Mouse (Mus musculus): Measurements from ENCODE around the gene Snx1. TPM values are rescaled to one million over a fixed set of nuclear protein-coding genes. Genes with fewer than 3 reads are reported as not detected.

Gene Snx1
- polyA plus RNA-seq, 1 experiment, result 57.3 TPM

DNA sequence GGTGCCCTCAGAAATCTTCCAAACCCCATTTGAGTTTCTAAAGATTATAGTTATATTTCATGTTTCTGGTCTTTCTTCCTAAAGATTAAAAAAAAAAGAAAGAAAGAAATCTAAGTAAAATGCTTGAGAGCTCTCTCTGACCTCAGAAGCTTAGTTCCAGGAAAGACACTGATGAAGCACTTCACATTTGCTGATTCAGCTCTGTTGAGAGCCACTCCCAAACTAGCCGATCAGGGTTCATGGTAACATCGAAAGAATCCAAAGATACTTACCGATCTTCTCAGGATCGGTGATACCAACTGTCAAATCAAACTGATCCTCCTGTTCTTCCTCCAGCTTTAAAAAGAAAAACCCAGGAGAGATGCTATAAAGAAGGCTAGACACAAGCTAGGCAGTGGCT is 21.8 kb downstream of the Snx1 start:
- no peak for TF ChIP-seq POLR2A (IDR thresholded peaks at IDR 0.05; ENCODE audit: borderline replicate concordance, extremely low read depth, low read depth, low read length)
- 79% methylated on average over 4 of the region's 4 CpGs for WGBS
- Histone ChIP-seq H3K4me3 (replicated peaks; ENCODE audit: extremely low read depth, low read depth, low read length) (no peak overlapping the region), H3K4me1 (ENCODE audit: control insufficient read depth, insufficient read depth, low read length) (no peaks in the 10 kb centered on the region)
- DNase-seq, result no peak

DNA sequence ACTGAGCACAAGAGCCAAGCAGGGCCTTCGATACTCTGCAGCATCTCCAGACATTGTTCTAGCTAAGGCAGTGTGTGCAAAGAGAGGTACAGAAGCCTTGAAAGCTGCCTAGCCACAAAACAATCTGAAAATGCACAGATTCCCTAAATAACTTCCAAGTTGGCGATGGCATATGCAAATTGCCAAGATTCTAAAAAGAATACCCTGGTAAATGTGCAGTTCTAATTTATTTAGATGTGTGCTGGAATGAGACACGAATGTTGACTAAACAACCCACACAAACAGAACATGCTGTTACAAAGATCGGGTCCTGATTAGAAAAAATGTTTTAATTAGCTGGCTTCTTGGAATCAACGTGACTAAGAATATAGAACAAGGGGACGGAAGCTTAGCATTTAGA is 23.7 kb downstream of the Snx1 start:
- no peaks in the 10 kb centered on the region for H3K4me1 ChIP-seq (ENCODE audit: control insufficient read depth, insufficient read depth, low read length)
- no peak overlapping the region for H3K4me3 ChIP-seq (replicated peaks; ENCODE audit: extremely low read depth, low read depth, low read length)
- no peak for DNase-seq
- WGBS, result 90% methylated on average over 6 of the region's 6 CpGs
- TF ChIP-seq POLR2A (IDR thresholded peaks at IDR 0.05; ENCODE audit: borderline replicate concordance, extremely low read depth, low read depth, low read length), result no peak
- TF ChIP-seq CTCF (IDR thresholded peaks at IDR 0.05; ENCODE audit: insufficient read depth, low read length), result no peak

DNA sequence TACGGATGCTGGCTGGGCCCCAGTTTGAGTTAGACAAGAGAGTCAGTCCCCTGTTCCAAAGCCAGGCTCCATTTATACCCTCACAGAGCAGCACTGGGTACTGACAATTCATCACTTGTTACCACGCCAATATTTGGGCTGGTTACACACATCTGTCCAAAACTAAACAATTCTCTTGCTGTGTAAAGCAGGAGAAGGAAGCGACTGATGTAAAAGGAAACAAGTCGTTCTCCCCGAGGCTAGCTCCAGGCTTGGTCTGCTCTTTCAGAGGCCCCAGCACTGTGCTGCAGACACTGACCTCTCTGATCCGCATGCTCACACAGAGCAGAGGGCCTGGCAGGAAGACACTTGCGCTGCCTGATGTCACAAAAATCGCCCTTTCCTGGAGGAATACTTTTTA is 24.8 kb downstream of the Snx1 start:
- Histone ChIP-seq H3K4me1 (ENCODE audit: control insufficient read depth, insufficient read depth, low read length) (no peaks in the 10 kb centered on the region), H3K4me3 (replicated peaks; ENCODE audit: extremely low read depth, low read depth, low read length) (no peak overlapping the region)
- WGBS, result 77% methylated on average over 8 of the region's 8 CpGs
- DNase-seq, result no peak
- TF ChIP-seq CTCF (IDR thresholded peaks at IDR 0.05; ENCODE audit: insufficient read depth, low read length), result no peak
- TF ChIP-seq POLR2A (IDR thresholded peaks at IDR 0.05; ENCODE audit: borderline replicate concordance, extremely low read depth, low read depth, low read length), result no peak

DNA sequence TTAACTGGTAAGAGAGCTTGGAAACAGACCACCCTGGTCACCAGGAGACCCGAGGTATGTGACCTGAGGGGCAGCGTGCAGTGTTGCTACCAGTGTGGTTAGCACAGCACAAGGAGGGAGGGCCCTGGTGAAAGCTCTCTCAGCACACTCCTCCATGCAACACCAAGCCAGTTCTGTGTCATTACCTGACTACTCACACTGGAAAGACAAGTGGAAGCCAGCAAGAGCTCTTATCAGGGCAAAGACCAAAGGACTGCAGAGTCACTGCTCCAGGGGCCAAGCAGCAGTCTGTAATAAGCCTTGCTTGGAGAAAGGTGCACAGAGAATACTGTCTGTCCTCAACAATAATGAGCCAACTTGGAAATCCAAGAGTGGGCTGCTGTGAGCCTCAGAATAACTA is 33.7 kb downstream of the Snx1 start:
- DNase-seq, result no peak

DNA sequence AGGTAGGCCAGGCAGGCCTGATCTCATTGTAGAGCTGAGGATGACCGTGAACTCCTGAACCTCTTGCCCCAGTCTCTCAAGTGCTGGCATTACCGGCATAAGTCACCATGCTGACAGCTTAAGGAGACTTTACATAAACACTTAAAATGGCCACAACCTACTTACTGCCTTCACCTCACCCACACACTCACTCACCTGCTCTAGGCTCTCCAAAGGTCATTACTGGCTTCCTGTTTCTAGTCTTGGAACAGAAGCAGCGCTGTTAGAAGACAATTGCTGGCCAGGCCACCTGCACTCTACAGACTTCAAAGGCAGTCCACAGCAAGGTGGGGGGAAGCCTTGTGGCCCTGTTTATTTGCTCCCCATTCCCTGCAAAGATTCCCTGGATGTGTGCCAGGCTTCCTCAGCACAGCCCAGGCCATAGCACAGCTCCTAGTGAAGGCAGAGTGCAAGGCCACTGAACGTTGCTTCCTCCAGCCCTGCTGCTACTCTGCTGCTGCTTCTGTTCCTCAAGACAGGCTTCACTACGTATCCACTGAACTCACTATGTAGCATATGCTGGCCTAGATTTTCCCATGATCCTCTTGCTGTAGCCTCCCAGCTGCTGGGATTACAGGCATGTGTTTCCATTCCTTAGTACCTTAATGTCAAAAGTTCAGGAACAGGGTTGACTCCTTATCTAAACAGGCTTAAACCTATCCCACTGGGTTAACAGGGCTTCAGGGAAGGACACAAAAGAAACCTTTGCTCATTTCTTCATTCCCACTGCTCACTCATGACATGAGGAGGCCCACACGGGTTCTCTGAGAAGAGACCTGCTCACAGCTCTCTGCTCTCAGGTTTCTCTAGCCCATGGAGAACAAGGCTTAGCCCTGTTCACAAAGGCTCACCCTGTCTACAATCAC is 34.8 kb downstream of the Snx1 start:
- DNase-seq, result peak; percentile 50
- peaks cover 9% of the 10 kb centered on the region for H3K4me1 ChIP-seq (ENCODE audit: control insufficient read depth, insufficient read depth, low read length)
- 49% methylated on average over 6 of the region's 6 CpGs for WGBS

More for the DNA sequence above, 33.7 kb downstream of the Snx1 start:
- TF ChIP-seq CTCF (IDR thresholded peaks at IDR 0.05; ENCODE audit: insufficient read depth, low read length) (no peak), POLR2A (IDR thresholded peaks at IDR 0.05; ENCODE audit: borderline replicate concordance, extremely low read depth, low read depth, low read length) (no peak)
- no peak overlapping the region for H3K4me3 ChIP-seq (replicated peaks; ENCODE audit: extremely low read depth, low read depth, low read length)
- 63% methylated on average over 2 of the region's 2 CpGs for WGBS
- H3K4me1 ChIP-seq (ENCODE audit: control insufficient read depth, insufficient read depth, low read length), result peaks cover 9% of the 10 kb centered on the region

DNA sequence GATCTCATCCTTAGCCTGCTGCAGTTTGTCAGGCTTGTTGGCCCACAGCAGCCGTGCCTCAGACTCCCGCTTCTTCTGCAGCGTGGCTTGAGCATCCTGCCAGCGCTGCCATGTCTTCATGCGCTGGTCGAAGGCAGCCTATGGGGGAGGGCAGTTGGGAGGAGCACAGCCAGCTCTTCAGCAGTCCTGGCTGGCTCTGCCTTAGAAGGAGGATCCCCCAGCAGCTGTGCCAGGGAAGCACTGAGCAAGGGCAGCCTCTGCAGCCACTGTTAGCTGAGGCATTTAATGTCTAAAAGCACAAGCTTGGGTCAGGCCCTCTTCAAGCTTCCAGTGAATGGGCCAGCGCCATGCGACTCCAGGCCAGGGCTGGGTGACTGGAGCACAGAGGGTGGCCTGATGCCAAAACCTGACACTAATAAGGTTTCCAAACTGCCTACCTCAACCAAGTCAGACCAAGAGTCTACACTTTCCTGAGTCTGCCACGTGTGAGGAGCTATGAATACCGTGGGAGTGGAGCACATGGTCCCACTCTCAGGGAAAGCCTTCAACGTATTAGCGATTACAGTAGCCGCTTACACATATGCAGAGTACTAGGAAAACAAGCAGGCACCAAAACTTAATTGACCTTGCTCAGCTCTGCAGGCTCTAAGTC is 35.7 kb downstream of the Snx1 start:
- no peak for DNase-seq
- Histone ChIP-seq H3K4me1 (ENCODE audit: control insufficient read depth, insufficient read depth, low read length) (peaks cover 9% of the 10 kb centered on the region), H3K4me3 (replicated peaks; ENCODE audit: extremely low read depth, low read depth, low read length) (no peak overlapping the region)
- TF ChIP-seq CTCF (IDR thresholded peaks at IDR 0.05; ENCODE audit: insufficient read depth, low read length), result no peak
- no peak for TF ChIP-seq POLR2A (IDR thresholded peaks at IDR 0.05; ENCODE audit: borderline replicate concordance, extremely low read depth, low read depth, low read length)
- 70% methylated on average over 13 of the region's 13 CpGs for WGBS

More for the DNA sequence above, 34.8 kb downstream of the Snx1 start:
- H3K4me3 ChIP-seq (replicated peaks; ENCODE audit: extremely low read depth, low read depth, low read length), result no peak overlapping the region
- no peak for TF ChIP-seq CTCF (IDR thresholded peaks at IDR 0.05; ENCODE audit: insufficient read depth, low read length)
- no peak for TF ChIP-seq POLR2A (IDR thresholded peaks at IDR 0.05; ENCODE audit: borderline replicate concordance, extremely low read depth, low read depth, low read length)

DNA sequence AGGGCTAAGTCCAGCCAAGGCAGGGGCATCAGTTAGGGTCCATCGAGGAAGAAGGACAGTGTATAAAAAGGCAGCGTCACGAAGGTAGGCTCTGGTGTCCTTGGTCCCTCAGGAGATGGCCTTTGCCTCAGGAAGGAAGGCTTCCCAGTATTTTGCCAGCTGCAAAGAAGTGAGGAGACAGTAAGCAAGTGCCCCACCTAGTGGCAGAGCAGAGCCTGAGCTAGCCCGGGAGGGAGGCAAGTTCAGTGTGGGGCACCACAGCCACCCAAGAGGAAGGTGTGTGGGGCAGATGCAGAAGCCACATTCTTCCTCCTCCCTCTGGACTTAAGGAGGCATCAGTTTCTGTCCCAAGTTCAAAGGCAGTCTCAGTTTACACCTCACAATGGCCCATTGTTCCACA is 38.0 kb downstream of the Snx1 start:
- TF ChIP-seq POLR2A (IDR thresholded peaks at IDR 0.05; ENCODE audit: borderline replicate concordance, extremely low read depth, low read depth, low read length) (no peak), CTCF (IDR thresholded peaks at IDR 0.05; ENCODE audit: insufficient read depth, low read length) (peak; percentile 74)
- no peak overlapping the region for H3K4me3 ChIP-seq (replicated peaks; ENCODE audit: extremely low read depth, low read depth, low read length)
- peaks cover 7% of the 10 kb centered on the region for H3K4me1 ChIP-seq (ENCODE audit: control insufficient read depth, insufficient read depth, low read length)
- peak; percentile 70 for DNase-seq
- WGBS, result 41% methylated on average over 4 of the region's 4 CpGs

DNA sequence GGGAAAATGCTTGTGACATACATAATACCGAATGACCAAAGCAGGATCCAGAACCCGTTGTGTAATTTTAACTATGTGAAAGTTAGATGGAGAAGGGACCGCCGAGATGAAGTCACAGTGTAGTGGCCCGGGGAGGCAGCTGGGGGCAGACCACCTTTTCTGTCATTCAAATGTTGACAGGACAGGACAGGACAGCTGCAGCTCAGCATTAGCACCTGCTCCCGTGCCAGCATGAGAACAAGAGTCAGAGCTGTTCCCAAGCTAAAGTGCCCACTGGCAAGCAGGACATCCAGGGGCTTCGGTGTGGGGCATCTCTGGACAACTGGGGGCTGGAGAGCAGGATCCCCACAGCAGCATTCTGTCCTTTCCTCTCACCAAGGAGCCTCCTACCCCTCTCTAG is 39.3 kb downstream of the Snx1 start:
- Histone ChIP-seq H3K4me3 (replicated peaks; ENCODE audit: extremely low read depth, low read depth, low read length) (no peak overlapping the region), H3K4me1 (ENCODE audit: control insufficient read depth, insufficient read depth, low read length) (peaks cover 7% of the 10 kb centered on the region)
- no peak for DNase-seq
- 92% methylated on average over 7 of the region's 7 CpGs for WGBS
- TF ChIP-seq POLR2A (IDR thresholded peaks at IDR 0.05; ENCODE audit: borderline replicate concordance, extremely low read depth, low read depth, low read length) (no peak), CTCF (IDR thresholded peaks at IDR 0.05; ENCODE audit: insufficient read depth, low read length) (no peak)

DNA sequence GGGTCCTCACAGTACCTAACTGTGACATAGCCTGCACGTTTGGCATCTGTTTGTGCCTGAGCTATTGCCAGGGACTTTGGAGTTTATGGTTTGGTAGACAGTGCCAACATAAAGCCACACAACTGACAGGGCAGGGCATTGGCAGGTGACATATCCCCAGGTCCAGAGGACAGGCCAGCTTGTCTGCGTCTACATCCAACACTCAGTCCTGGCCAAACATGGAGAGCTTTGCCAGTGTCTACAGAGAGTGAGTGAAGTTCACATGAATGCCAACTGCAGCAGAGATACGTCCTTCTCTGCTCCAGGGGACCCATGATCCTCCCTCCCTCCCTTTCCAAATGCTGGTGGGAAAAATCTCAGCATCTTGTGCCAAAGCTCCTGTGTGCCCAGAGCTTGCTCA is 42.2 kb downstream of the Snx1 start:
- 73% methylated on average over 3 of the region's 3 CpGs for WGBS
- no peak for TF ChIP-seq POLR2A (IDR thresholded peaks at IDR 0.05; ENCODE audit: borderline replicate concordance, extremely low read depth, low read depth, low read length)
- TF ChIP-seq CTCF (IDR thresholded peaks at IDR 0.05; ENCODE audit: insufficient read depth, low read length), result no peak

More for the DNA sequence above, 42.2 kb downstream of the Snx1 start:
- Histone ChIP-seq H3K4me1 (ENCODE audit: control insufficient read depth, insufficient read depth, low read length) (no peaks in the 10 kb centered on the region; the same call in 1 of the 2 replicates), H3K4me3 (replicated peaks; ENCODE audit: extremely low read depth, low read depth, low read length) (no peak overlapping the region)
- DNase-seq, result no peak

All from lung, adult 2 months (tissue).